Mouse (Mus musculus): Measurements from ENCODE around the gene Cd300lg. TPM values are rescaled to one million over a fixed set of nuclear protein-coding genes. Genes with fewer than 3 reads are reported as not detected.
A peak's percentile ranks its signal among the peaks of the same experiment; 100 is the strongest.

Gene Cd300lg
- polyA plus RNA-seq, 2 experiments, result 0.38 to 0.56 TPM

- Histone ChIP-seq H3K4me3 (ENCODE audit: insufficient read depth in 1 of 2, low read depth in 2 of 2, low read length in 2 of 2) (peak overlapping the region; percentile 92 to 95), H3K4me2 (ENCODE audit: low read depth) (peak overlapping the region; percentile 90), H3K27me3 (ENCODE audit: control insufficient read depth, insufficient read depth, low read length) (no peaks in the 10 kb centered on the region), H3K27ac (peak overlapping the region; percentile 95), H3K9me3 (ENCODE audit: control insufficient read depth, low read length) (no peaks in the 10 kb centered on the region), H3K36me3 (replicated peaks; ENCODE audit: control insufficient read depth, insufficient read depth, low read depth) (peaks cover 2% of the 10 kb centered on the region; the same call in 1 of the 2 replicates), H3K9ac (replicated peaks) (peak overlapping the region; percentile 98), H3K4me1 (replicated peaks; ENCODE audit: control insufficient read depth in 2 of 2, insufficient read depth in 2 of 2, low read length in 1 of 2) (peaks cover 14 to 25% of the 10 kb centered on the region in 2 experiments)
- WGBS (ENCODE audit: insufficient replicate concordance), result under 1% methylated on average over 39 of the region's 39 CpGs
- DNase-seq (ENCODE audit: low read depth in 3 of 3, low spot score in 3 of 3) (peak in 1 of 3 experiments; percentile 58), ATAC-seq (ENCODE audit: insufficient read depth) (peak; percentile 27; the same call in 1 of the 2 replicates)
- no peak; the same call in 1 of the 2 replicates for TF ChIP-seq CTCF (IDR thresholded peaks at IDR 0.05; ENCODE audit: low read depth)
- no peak for TF ChIP-seq EP300 (IDR thresholded peaks at IDR 0.05; ENCODE audit: low read depth)
Measured at GRCm38 (mm10) chr11:102087081-102087751, 45.9 kb downstream of the Cd300lg start.

GRCm38 (mm10) chr11:102087931-102088898, 46.9 kb downstream of the Cd300lg start, which contains the start of gene Mpp2:
Mpp2 (minus strand) TSS chr11:102088515.
- DNase-seq (ENCODE audit: low read depth in 3 of 3, low spot score in 3 of 3), result peak; percentile 87 to 90 (median 89)

GRCm38 (mm10) chr11:102089088-102089808, 47.9 kb downstream of the Cd300lg start:
- Histone ChIP-seq H3K27ac (peak overlapping the region; percentile 95), H3K4me2 (ENCODE audit: low read depth) (peak overlapping the region; percentile 90), H3K4me1 (replicated peaks; ENCODE audit: control insufficient read depth in 2 of 2, insufficient read depth in 2 of 2, low read length in 1 of 2) (peaks cover 17 to 29% of the 10 kb centered on the region in 2 experiments), H3K27me3 (ENCODE audit: control insufficient read depth, insufficient read depth, low read length) (no peaks in the 10 kb centered on the region), H3K9me3 (ENCODE audit: control insufficient read depth, low read length) (no peaks in the 10 kb centered on the region), H3K4me3 (ENCODE audit: insufficient read depth in 1 of 2, low read depth in 2 of 2, low read length in 2 of 2) (peak overlapping the region; percentile 92 to 95), H3K36me3 (replicated peaks; ENCODE audit: control insufficient read depth, insufficient read depth, low read depth) (peaks cover 2% of the 10 kb centered on the region; the same call in 1 of the 2 replicates), H3K9ac (replicated peaks) (peak overlapping the region; percentile 98)
- DNase-seq (ENCODE audit: low read depth in 3 of 3, low spot score in 3 of 3) (peak; percentile 88 to 90 (median 89)), ATAC-seq (ENCODE audit: insufficient read depth) (peak; percentile 85)
- 1% methylated on average over 20 of the region's 20 CpGs for WGBS (ENCODE audit: insufficient replicate concordance)
- TF ChIP-seq EP300 (IDR thresholded peaks at IDR 0.05; ENCODE audit: low read depth) (peak; percentile 73), CTCF (IDR thresholded peaks at IDR 0.05; ENCODE audit: low read depth) (peak; percentile 72)

More at GRCm38 (mm10) chr11:102087931-102088898, 46.9 kb downstream of the Cd300lg start, which contains the start of gene Mpp2:
- no peaks in the 10 kb centered on the region for H3K9me3 ChIP-seq (ENCODE audit: control insufficient read depth, low read length)
- H3K36me3 ChIP-seq (replicated peaks; ENCODE audit: control insufficient read depth, insufficient read depth, low read depth), result peaks cover 2% of the 10 kb centered on the region; the same call in 1 of the 2 replicates
- H3K9ac ChIP-seq (replicated peaks), result peak within 1 kb of the TSS; percentile 98
- H3K27me3 ChIP-seq (ENCODE audit: control insufficient read depth, insufficient read depth, low read length), result no peaks in the 10 kb centered on the region
- ATAC-seq (ENCODE audit: insufficient read depth), result peak; percentile 82
- peak within 1 kb of the TSS; percentile 92 to 95 for H3K4me3 ChIP-seq (ENCODE audit: insufficient read depth in 1 of 2, low read depth in 2 of 2, low read length in 2 of 2)
- H3K27ac ChIP-seq, result peak within 1 kb of the TSS; percentile 95
- peak within 1 kb of the TSS; percentile 90 for H3K4me2 ChIP-seq (ENCODE audit: low read depth)
- H3K4me1 ChIP-seq (replicated peaks; ENCODE audit: control insufficient read depth in 2 of 2, insufficient read depth in 2 of 2, low read length in 1 of 2), result peaks cover 10 to 22% of the 10 kb centered on the region in 2 experiments
- peak; percentile 50 for TF ChIP-seq EP300 (IDR thresholded peaks at IDR 0.05; ENCODE audit: low read depth)
- no peak for TF ChIP-seq CTCF (IDR thresholded peaks at IDR 0.05; ENCODE audit: low read depth)
- under 1% methylated on average over 49 of the region's 49 CpGs for WGBS (ENCODE audit: insufficient replicate concordance)

GRCm38 (mm10) chr11:102095676-102096075, 54.4 kb downstream of the Cd300lg start:
- peak overlapping the region; percentile 25 for H3K9ac ChIP-seq (replicated peaks)
- 65% methylated on average over 3 of the region's 3 CpGs for WGBS (ENCODE audit: insufficient replicate concordance)
- H3K4me3 ChIP-seq (ENCODE audit: insufficient read depth in 1 of 2, low read depth in 2 of 2, low read length in 2 of 2), result no peak overlapping the region
- H3K27me3 ChIP-seq (ENCODE audit: control insufficient read depth, insufficient read depth, low read length), result peaks cover 4% of the 10 kb centered on the region
- H3K4me2 ChIP-seq (ENCODE audit: low read depth), result peak overlapping the region; percentile 71
- H3K27ac ChIP-seq, result peak overlapping the region; percentile 83; the same call in 1 of the 2 replicates
- H3K9me3 ChIP-seq (ENCODE audit: control insufficient read depth, low read length), result no peaks in the 10 kb centered on the region
- H3K4me1 ChIP-seq (replicated peaks; ENCODE audit: control insufficient read depth in 2 of 2, insufficient read depth in 2 of 2, low read length in 1 of 2), result peaks cover 26 to 35% of the 10 kb centered on the region in 2 experiments
- H3K36me3 ChIP-seq (replicated peaks; ENCODE audit: control insufficient read depth, insufficient read depth, low read depth), result no peaks in the 10 kb centered on the region
- ATAC-seq (ENCODE audit: insufficient read depth), result no peak; the same call in 1 of the 2 replicates
- no peak for DNase-seq (ENCODE audit: low read depth in 3 of 3, low spot score in 3 of 3)
- TF ChIP-seq CTCF (IDR thresholded peaks at IDR 0.05; ENCODE audit: low read depth), result no peak
- TF ChIP-seq EP300 (IDR thresholded peaks at IDR 0.05; ENCODE audit: low read depth), result no peak
